Mouse (Mus musculus): ENCODE results near the gene Zfpl1.

GRCm38 (mm10) chr19:6097847-6098246 lies 13.1 kb upstream of the Zfpl1 start:
- TF ChIP-seq CTCF (IDR thresholded peaks at IDR 0.05; ENCODE audit: low read depth) (no peak), EP300 (IDR thresholded peaks at IDR 0.05; ENCODE audit: low read depth) (no peak)
